Mouse (Mus musculus) G1E (cell line): ENCODE measurements at regions not wholly inside any gene's neighbourhood (a gene's known extent, or its start where the extent isn't known, plus 50 kb on each side); places are given as distances from the start of the nearest gene placed in this dataset.

ENCODE experiments used
- ATAC-seq: 2 replicates; pipeline ENCODE4 v1.8.0; 2016; ENCODE audit warnings: mild to moderate bottlenecking; ENCODE audit not compliant: insufficient number of reproducible peaks, poor library complexity, low FRiP score, severe bottlenecking; ENCODE audit errors: extremely low read depth
- DNase-seq: peaks from one replicate; pipeline ENCODE4 v3.0.0; 2012; ENCODE audit warnings: low spot score
- H3K27me3 ChIP-seq: 2 replicates; pipeline ENCODE4 v1.6.1; 2012; ENCODE audit warnings: mild to moderate bottlenecking, low read length, inconsistent platforms; ENCODE audit not compliant: insufficient read depth
- H3K36me3 ChIP-seq: replicated peaks from 2 replicates; pipeline ENCODE3; 2012; ENCODE audit warnings: mild to moderate bottlenecking, inconsistent platforms
- H3K4me1 ChIP-seq: 2 replicates; pipeline ENCODE4 v1.6.1; 2012; ENCODE audit warnings: low read depth, low read length, inconsistent platforms, mixed read lengths; ENCODE audit not compliant: insufficient read depth
- H3K4me3 ChIP-seq: 2 replicates; pipeline ENCODE4 v1.5.1; 2012; ENCODE audit warnings: low read depth, mild to moderate bottlenecking, inconsistent platforms, low read length, moderate library complexity, mixed read lengths
- H3K9me3 ChIP-seq: replicated peaks from 2 replicates; pipeline ENCODE4 v1.6.1; 2012; ENCODE audit warnings: inconsistent platforms
- CTCF ChIP-seq: IDR thresholded peaks from 2 replicates; pipeline ENCODE4 v1.5.1; 2012; ENCODE audit warnings: low read depth, low read length, inconsistent platforms, mixed read lengths
- GATA1 ChIP-seq: IDR thresholded peaks from 2 replicates; pipeline ENCODE4 v1.6.1; 2012; ENCODE audit warnings: borderline replicate concordance, low read length, inconsistent platforms, mixed read lengths
- GATA2 ChIP-seq: IDR thresholded peaks from 2 replicates; pipeline ENCODE4 v1.6.1; 2012; ENCODE audit warnings: low read depth, low read length, inconsistent platforms, borderline replicate concordance
- POLR2AphosphoS5 ChIP-seq: IDR thresholded peaks from 2 replicates; pipeline ENCODE4 v1.6.1; 2012; ENCODE audit warnings: low read depth, low read length, inconsistent platforms; ENCODE audit not compliant: insufficient replicate concordance
- TAL1 ChIP-seq: conservative IDR thresholded peaks from 2 replicates; pipeline ENCODE4 v1.6.1; 2012; ENCODE audit warnings: low read depth, low read length, inconsistent platforms, mixed read lengths

GRCm38 (mm10) chr4:105307356-105307755 lies 150.2 kb downstream of the Plpp3 start:
- H3K27me3 ChIP-seq: no peaks in the 10 kb centered on the region
- no peak for DNase-seq
- H3K36me3 ChIP-seq: no peaks in the 10 kb centered on the region
- ATAC-seq: no peak
- no peaks in the 10 kb centered on the region for H3K4me1 ChIP-seq
- H3K9me3 ChIP-seq: peaks cover 43% of the 10 kb centered on the region
- no peak for TF ChIP-seq TAL1
- TF ChIP-seq CTCF: no peak
- no peak for TF ChIP-seq GATA1
- no peak for TF ChIP-seq GATA2
- TF ChIP-seq POLR2AphosphoS5: no peak
- H3K4me3 ChIP-seq: no peak overlapping the region

- peaks cover 47% of the 10 kb centered on the region for H3K9me3 ChIP-seq
- TF ChIP-seq GATA1 (no peak), CTCF (no peak), GATA2 (no peak), TAL1 (no peak), POLR2AphosphoS5 (no peak)
- H3K4me1 ChIP-seq: no peaks in the 10 kb centered on the region
- no peaks in the 10 kb centered on the region for H3K27me3 ChIP-seq
- no peak for ATAC-seq
- no peaks in the 10 kb centered on the region for H3K36me3 ChIP-seq
- no peak overlapping the region for H3K4me3 ChIP-seq
- DNase-seq: no peak
Observed at GRCm38 (mm10) chr4:105307905-105308304, 150.8 kb downstream of the Plpp3 start.

- ATAC-seq (no peak), DNase-seq (no peak)
- H3K4me1 ChIP-seq: no peaks in the 10 kb centered on the region
- H3K4me3 ChIP-seq: no peak overlapping the region
- no peak for TF ChIP-seq GATA2
- no peak for TF ChIP-seq TAL1
- H3K36me3 ChIP-seq: no peaks in the 10 kb centered on the region
- peaks cover 54% of the 10 kb centered on the region for H3K9me3 ChIP-seq
- H3K27me3 ChIP-seq: no peaks in the 10 kb centered on the region
Observed at GRCm38 (mm10) chr4:105308971-105309488, 151.9 kb downstream of the Plpp3 start.

GRCm38 (mm10) chr4:105312643-105313042 lies 155.5 kb downstream of the Plpp3 start:
- TF ChIP-seq TAL1: no peak
- no peak for ATAC-seq
- Histone ChIP-seq H3K4me3 (no peak overlapping the region), H3K4me1 (no peaks in the 10 kb centered on the region), H3K36me3 (no peaks in the 10 kb centered on the region), H3K9me3 (peaks cover 47% of the 10 kb centered on the region), H3K27me3 (no peaks in the 10 kb centered on the region)
- no peak for DNase-seq

GRCm38 (mm10) chr4:105313151-105313818 lies 156.1 kb downstream of the Plpp3 start:
- no peak overlapping the region for H3K4me3 ChIP-seq
- no peak for DNase-seq
- no peaks in the 10 kb centered on the region for H3K27me3 ChIP-seq
- H3K4me1 ChIP-seq: no peaks in the 10 kb centered on the region
- H3K36me3 ChIP-seq: no peaks in the 10 kb centered on the region
- ATAC-seq: no peak
- TF ChIP-seq TAL1: no peak
- TF ChIP-seq GATA1: no peak
- TF ChIP-seq GATA2: no peak
- peaks cover 42% of the 10 kb centered on the region for H3K9me3 ChIP-seq

- Histone ChIP-seq H3K27me3 (no peaks in the 10 kb centered on the region), H3K9me3 (peaks cover 46% of the 10 kb centered on the region), H3K4me3 (no peak overlapping the region), H3K4me1 (no peaks in the 10 kb centered on the region), H3K36me3 (no peaks in the 10 kb centered on the region)
- TF ChIP-seq TAL1 (no peak), GATA1 (no peak), GATA2 (no peak), CTCF (no peak), POLR2AphosphoS5 (no peak)
- ATAC-seq: no peak
- DNase-seq: no peak
Observed at GRCm38 (mm10) chr4:105315095-105315494, 157.9 kb downstream of the Plpp3 start.

- ATAC-seq (no peak), DNase-seq (no peak)
- no peaks in the 10 kb centered on the region for H3K27me3 ChIP-seq
- peaks cover 38% of the 10 kb centered on the region for H3K9me3 ChIP-seq
- H3K36me3 ChIP-seq: no peaks in the 10 kb centered on the region
- no peak overlapping the region for H3K4me3 ChIP-seq
- no peaks in the 10 kb centered on the region for H3K4me1 ChIP-seq
- TF ChIP-seq POLR2AphosphoS5: no peak
- TF ChIP-seq GATA1: no peak
Observed at GRCm38 (mm10) chr4:105316478-105317206, 159.5 kb downstream of the Plpp3 start.
